Mouse (Mus musculus): Measurements from ENCODE around the gene Olfml2a.

- TF ChIP-seq CTCF (IDR thresholded peaks at IDR 0.05; ENCODE audit: low read depth) (no peak), EP300 (IDR thresholded peaks at IDR 0.05; ENCODE audit: low read depth) (no peak)
Measured at GRCm38 (mm10) chr2:39012768-39013279, 81.0 kb downstream of the Olfml2a start.
